Mouse (Mus musculus): ENCODE data around the gene Pole. TPM values are rescaled to one million over a fixed set of nuclear protein-coding genes. Genes with fewer than 3 reads are reported as not detected.

Gene Pole
- total and polyA plus RNA-seq, 3 experiments: 46.0 to 60.2 (median 55.0) TPM

DNA sequence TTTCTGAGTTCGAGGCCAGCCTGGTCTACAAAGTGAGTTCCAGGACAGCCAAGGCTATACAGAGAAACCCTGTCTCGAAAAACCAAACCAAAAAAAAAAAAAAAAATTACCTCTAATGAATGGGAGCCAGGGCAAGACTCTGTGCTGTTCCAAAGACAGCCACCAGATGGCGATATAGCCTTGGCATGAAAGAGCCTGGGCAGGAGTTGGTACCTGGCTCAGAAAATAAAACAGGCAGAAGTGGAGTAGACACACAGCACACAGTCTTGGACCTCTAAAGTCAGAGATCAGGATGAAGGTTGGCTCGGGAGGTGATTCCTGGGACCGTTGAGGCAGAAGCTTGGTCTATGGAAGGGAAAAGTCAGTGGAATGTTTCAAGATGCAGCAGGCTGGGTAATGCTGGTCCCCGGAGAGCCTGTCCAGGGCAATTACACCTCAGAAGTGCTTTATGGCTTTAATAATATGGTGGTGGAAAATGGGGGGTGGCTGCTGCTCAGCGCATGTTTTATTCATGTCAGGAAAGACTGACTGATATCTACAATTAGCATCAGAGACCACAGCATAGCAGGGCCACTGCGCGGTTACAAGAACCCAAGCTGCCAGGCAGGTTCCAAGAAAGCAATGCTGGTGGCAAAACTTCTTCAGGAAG, 71.5 kb downstream of the Pole start (continued):
- TF ChIP-seq USF1 (IDR thresholded peaks at IDR 0.05; ENCODE audit: low read depth, low read length): no peak
- no peak for TF ChIP-seq GABPA (IDR thresholded peaks at IDR 0.05; ENCODE audit: insufficient replicate concordance, low read depth, low read length)
- no peak for TF ChIP-seq MXI1 (IDR thresholded peaks at IDR 0.05; ENCODE audit: low read depth, low read length)
- no peak for TF ChIP-seq CHD1 (IDR thresholded peaks at IDR 0.05; ENCODE audit: low read depth, low read length)
- no peak for TF ChIP-seq ZMIZ1 (IDR thresholded peaks at IDR 0.05; ENCODE audit: low read depth, low read length)
- no peak for TF ChIP-seq MAX (IDR thresholded peaks at IDR 0.05; ENCODE audit: low read length)
- TF ChIP-seq CHD2 (IDR thresholded peaks at IDR 0.05; ENCODE audit: low read length): no peak

DNA sequence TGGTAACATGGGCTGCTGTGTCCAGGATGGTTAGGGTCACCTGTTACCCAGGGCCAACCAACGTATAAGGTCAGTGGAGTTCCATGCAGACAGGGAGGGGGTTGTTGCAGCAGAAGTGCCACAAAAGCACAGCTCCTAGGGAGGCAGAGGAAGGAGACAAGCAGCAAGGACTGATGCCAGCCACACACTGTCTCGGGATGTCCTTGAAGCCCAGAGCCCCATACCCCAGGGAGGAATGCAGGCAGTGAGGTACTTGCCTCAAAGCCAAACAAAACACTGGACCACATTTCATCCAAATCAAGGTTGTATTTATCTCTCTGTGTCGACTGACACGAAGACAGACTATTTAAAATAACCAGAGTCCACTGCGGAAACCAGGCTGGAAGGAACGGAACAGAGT, 75.4 kb downstream of the Pole start:
- in situ Hi-C loops (cut with MboI; ENCODE audit: low pct_ligation_motif_present, low pct_unique_long_range_greater_than_20kb, low sequenced_read_pairs): loop anchor here (10.0 kb wide), 1 partner anchor 273 kb away; no protein-coding TSS in a partner anchor
- Histone ChIP-seq H3K9me3 (replicated peaks; ENCODE audit: low read length) (peaks cover 3% of the 10 kb centered on the region), H3K4me2 (ENCODE audit: insufficient read depth, low read depth, poor library complexity, severe bottlenecking) (no peak overlapping the region), H3K36me3 (replicated peaks in 1 of 2; ENCODE audit: control insufficient read depth in 1 of 2, insufficient read depth in 1 of 2, low read length in 1 of 2) (peaks cover 12 to 27% of the 10 kb centered on the region in 2 experiments), H3K27ac (ENCODE audit: insufficient read depth, low read depth) (no peak overlapping the region), H3K79me2 (replicated peaks; ENCODE audit: control insufficient read depth, extremely low read depth, insufficient read depth, poor library complexity, severe bottlenecking) (no peaks in the 10 kb centered on the region), H3K27me3 (replicated peaks) (no peaks in the 10 kb centered on the region), H3K4me1 (ENCODE audit: control insufficient read depth in 1 of 2, insufficient read depth in 2 of 2) (peaks cover 0 to 4% of the 10 kb centered on the region in 2 experiments; a peak in 1 of 4 replicates), H3K4me3 (replicated peaks in 1 of 3; ENCODE audit: low read depth in 2 of 3, low read length in 2 of 3, poor library complexity in 1 of 3) (no peak overlapping the region), H3K9ac (ENCODE audit: insufficient read depth, low read depth) (no peak overlapping the region)
- no peak for TF ChIP-seq E2F4 (IDR thresholded peaks at IDR 0.05; ENCODE audit: insufficient replicate concordance, low read depth, low read length)
- TF ChIP-seq NELFE (IDR thresholded peaks at IDR 0.05; ENCODE audit: low read depth, low read length): no peak
- TF ChIP-seq IRF4 (IDR thresholded peaks at IDR 0.05; ENCODE audit: low read depth, low read length): no peak
- no peak for TF ChIP-seq RAD21 (IDR thresholded peaks at IDR 0.05; ENCODE audit: low read depth, low read length)
- no peak for TF ChIP-seq TCF12 (IDR thresholded peaks at IDR 0.05; ENCODE audit: low read depth, low read length)
- no peak for TF ChIP-seq ZC3H11A (IDR thresholded peaks at IDR 0.05; ENCODE audit: low read depth, low read length)
- no peak for TF ChIP-seq UBTF (IDR thresholded peaks at IDR 0.05; ENCODE audit: low read depth, low read length)
- TF ChIP-seq SMC3 (IDR thresholded peaks at IDR 0.05; ENCODE audit: low read depth, low read length): no peak
- TF ChIP-seq POLR2A (IDR thresholded peaks at IDR 0.05; ENCODE audit: low read depth, low read length): no peak
- no peak for TF ChIP-seq MAX (IDR thresholded peaks at IDR 0.05; ENCODE audit: low read length)
- TF ChIP-seq USF2 (conservative IDR thresholded peaks at IDR 0.05; ENCODE audit: low read depth, low read length): no peak
- dilution Hi-C loops (cut with MboI; ENCODE audit: extremely low pct_ligation_motif_present, extremely low pct_unique_long_range_greater_than_20kb, low sequenced_read_pairs): no loop called here
- no peak for DNase-seq (ENCODE audit: extremely low read depth)

DNA sequence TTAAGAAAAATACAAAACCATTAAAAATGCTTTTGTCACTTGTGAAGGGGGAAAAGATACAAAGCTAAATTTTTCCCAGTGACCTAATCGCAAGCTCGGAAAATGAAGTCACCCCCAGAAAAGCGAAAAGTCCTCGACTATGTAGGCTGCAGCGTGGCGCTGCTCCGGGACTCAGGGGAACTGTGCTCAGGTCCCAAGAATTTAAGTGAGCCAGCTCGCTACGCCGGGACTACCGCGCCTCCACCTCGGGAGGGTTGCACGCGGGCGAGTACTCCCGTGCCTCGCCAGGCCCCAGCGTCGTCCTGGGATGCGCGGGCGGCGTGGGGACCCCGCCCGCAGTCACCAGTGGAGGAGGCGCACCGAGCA, 76.7 kb downstream of the Pole start:
- Histone ChIP-seq H3K4me1 (ENCODE audit: control insufficient read depth in 1 of 2, insufficient read depth in 2 of 2) (peaks cover 0 to 2% of the 10 kb centered on the region in 2 experiments; a peak in 1 of 4 replicates), H3K27me3 (replicated peaks) (no peaks in the 10 kb centered on the region), H3K27ac (ENCODE audit: insufficient read depth, low read depth) (no peak overlapping the region), H3K4me3 (replicated peaks in 1 of 3; ENCODE audit: low read depth in 2 of 3, low read length in 2 of 3, poor library complexity in 1 of 3) (no peak overlapping the region), H3K79me2 (replicated peaks; ENCODE audit: control insufficient read depth, extremely low read depth, insufficient read depth, poor library complexity, severe bottlenecking) (no peaks in the 10 kb centered on the region), H3K4me2 (ENCODE audit: insufficient read depth, low read depth, poor library complexity, severe bottlenecking) (no peak overlapping the region), H3K9ac (ENCODE audit: insufficient read depth, low read depth) (no peak overlapping the region), H3K36me3 (replicated peaks in 1 of 2; ENCODE audit: control insufficient read depth in 1 of 2, insufficient read depth in 1 of 2, low read length in 1 of 2) (peaks cover 12 to 32% of the 10 kb centered on the region in 2 experiments), H3K9me3 (replicated peaks; ENCODE audit: low read length) (peaks cover 3% of the 10 kb centered on the region)
- no peak for DNase-seq (ENCODE audit: extremely low read depth)
- dilution Hi-C loops (cut with MboI; ENCODE audit: extremely low pct_ligation_motif_present, extremely low pct_unique_long_range_greater_than_20kb, low sequenced_read_pairs) (no loop called here), in situ Hi-C loops (cut with MboI; ENCODE audit: low pct_ligation_motif_present, low pct_unique_long_range_greater_than_20kb, low sequenced_read_pairs) (loop anchor here (10.0 kb wide), 1 partner anchor 272 kb away; no protein-coding TSS in a partner anchor)
- TF ChIP-seq NELFE (IDR thresholded peaks at IDR 0.05; ENCODE audit: low read depth, low read length) (no peak), POLR2A (IDR thresholded peaks at IDR 0.05; ENCODE audit: low read depth, low read length) (no peak), MYC (IDR thresholded peaks at IDR 0.05; ENCODE audit: low read depth, low read length) (no peak), PAX5 (IDR thresholded peaks at IDR 0.05; ENCODE audit: low read length) (no peak), KAT2A (IDR thresholded peaks at IDR 0.05; ENCODE audit: insufficient replicate concordance, low read length) (no peak), JUND (conservative IDR thresholded peaks at IDR 0.05; ENCODE audit: low read depth, low read length) (no peak), ZNF384 (IDR thresholded peaks at IDR 0.05; ENCODE audit: low read depth, low read length) (no peak), GABPA (IDR thresholded peaks at IDR 0.05; ENCODE audit: insufficient replicate concordance, low read depth, low read length) (no peak), CHD2 (IDR thresholded peaks at IDR 0.05; ENCODE audit: low read length) (no peak), MEF2A (IDR thresholded peaks at IDR 0.05; ENCODE audit: borderline replicate concordance, low read depth, low read length) (no peak)

All from CH12.LX (cell line).